Mouse (Mus musculus) neural tube, embryonic 15.5 days (tissue): Measurements from ENCODE around the gene Gnaq. TPM values are rescaled to one million over a fixed set of nuclear protein-coding genes. Genes with fewer than 3 reads are reported as not detected.
"Not testable (repeated sequence)": the region's sequence is repeated elsewhere in the genome, so short reads cannot be mapped to it uniquely, and the experiment has no call there.

ENCODE experiments used
- ATAC-seq: fragments of 200-750 bp; cut with Nextera tagmentation; 2 replicates; pipeline ENCODE4 v1.8.0; 2017; ENCODE audit warnings: mild to moderate bottlenecking, moderate TSS enrichment, moderate library complexity; ENCODE audit not compliant: low FRiP score
- H3K27ac ChIP-seq: fragments of 300-500 bp; sonication (generic); replicated peaks from 2 replicates; pipeline ENCODE4 v1.5.1; 2015; ENCODE audit warnings: mild to moderate bottlenecking, inconsistent platforms
- H3K27me3 ChIP-seq: fragments of 300-500 bp; sonication (generic); replicated peaks from 2 replicates; pipeline ENCODE4 v1.6.1; 2015; ENCODE audit warnings: inconsistent platforms
- H3K36me3 ChIP-seq: fragments of 300-500 bp; sonication (generic); 2 replicates; pipeline ENCODE4 v1.6.1; 2015; ENCODE audit warnings: inconsistent platforms
- H3K4me1 ChIP-seq: fragments of 300-500 bp; sonication (generic); 2 replicates; pipeline ENCODE4 v1.6.1; 2015; ENCODE audit warnings: inconsistent platforms
- H3K4me2 ChIP-seq: fragments of 300-500 bp; sonication (generic); 2 replicates; pipeline ENCODE4 v1.6.1; 2015; ENCODE audit warnings: inconsistent platforms, mild to moderate bottlenecking, moderate library complexity
- H3K4me3 ChIP-seq: fragments of 300-500 bp; sonication (generic); replicated peaks from 2 replicates; pipeline ENCODE4 v1.5.1; 2015; ENCODE audit warnings: mild to moderate bottlenecking, inconsistent platforms
- H3K9ac ChIP-seq: fragments of 300-500 bp; sonication (generic); replicated peaks from 2 replicates; pipeline ENCODE4 v1.6.1; 2015; ENCODE audit warnings: mild to moderate bottlenecking, inconsistent platforms
- H3K9me3 ChIP-seq: fragments of 300-500 bp; sonication (generic); replicated peaks from 2 replicates; pipeline ENCODE4 v1.6.1; 2016; ENCODE audit warnings: inconsistent platforms
- WGBS: fragments of 180-500 bp; shearing (Covaris S2); methylation state at CpG from one replicate; pipeline ENCODE4 v1.1.7; 2015; ENCODE audit warnings: mixed read lengths; 5-methylcytosine and 5-hydroxymethylcytosine counted together
- polyA plus RNA-seq: library from polyadenylated mRNA; unstranded; fragments of >200 nt; fragmentation: Nextera tagmentation; extraction: Ambion mirVana; gene quantifications from 2 replicates; pipeline ENCODE4 v1.2.1, GENCODE M21; 2015

Gnaq gene
- polyA plus RNA-seq, 1 experiment from 2014 or later = 110 TPM

GRCm38 (mm10) chr19:16149094-16149493 lies 16.5 kb downstream of the Gnaq start:
- no peak overlapping the region for H3K4me2 ChIP-seq
- no peaks in the 10 kb centered on the region for H3K9me3 ChIP-seq

GRCm38 (mm10) chr19:16150328-16150727 lies 17.7 kb downstream of the Gnaq start:
- Histone ChIP-seq H3K9ac (no peak overlapping the region), H3K4me2 (no peak overlapping the region), H3K27me3 (no peaks in the 10 kb centered on the region), H3K4me1 (peaks cover 15% of the 10 kb centered on the region), H3K36me3 (no peaks in the 10 kb centered on the region), H3K9me3 (no peaks in the 10 kb centered on the region), H3K27ac (no peak overlapping the region), H3K4me3 (no peak overlapping the region)
- WGBS = 73% methylated on average over 7 of the region's 7 CpGs
- ATAC-seq = peak; percentile 26; the same call in 1 of the 2 replicates

More at GRCm38 (mm10) chr19:16149094-16149493, 16.5 kb downstream of the Gnaq start:
- 97% methylated on average over 1 of the region's 1 CpGs for WGBS
- Histone ChIP-seq H3K4me1 (peaks cover 13% of the 10 kb centered on the region), H3K27me3 (no peaks in the 10 kb centered on the region), H3K4me3 (no peak overlapping the region), H3K36me3 (no peaks in the 10 kb centered on the region), H3K27ac (no peak overlapping the region), H3K9ac (no peak overlapping the region)
- ATAC-seq = no peak

- H3K4me1 ChIP-seq = peaks cover 15% of the 10 kb centered on the region
- no peaks in the 10 kb centered on the region for H3K27me3 ChIP-seq
- ATAC-seq = no peak
- H3K4me2 ChIP-seq = no peak overlapping the region
- H3K9ac ChIP-seq = no peak overlapping the region
- no peaks in the 10 kb centered on the region for H3K9me3 ChIP-seq
- no peaks in the 10 kb centered on the region for H3K36me3 ChIP-seq
- no peak overlapping the region for H3K27ac ChIP-seq
- WGBS = 92% methylated on average over 3 of the region's 3 CpGs
- no peak overlapping the region for H3K4me3 ChIP-seq
Measured at GRCm38 (mm10) chr19:16153851-16154250, 21.2 kb downstream of the Gnaq start.

- Histone ChIP-seq H3K27ac (no peak overlapping the region), H3K27me3 (no peaks in the 10 kb centered on the region), H3K4me1 (peaks cover 15% of the 10 kb centered on the region), H3K36me3 (no peaks in the 10 kb centered on the region), H3K4me2 (no peak overlapping the region), H3K9ac (no peak overlapping the region), H3K9me3 (no peaks in the 10 kb centered on the region), H3K4me3 (no peak overlapping the region)
- ATAC-seq = no peak
Measured at GRCm38 (mm10) chr19:16154480-16154879, 21.8 kb downstream of the Gnaq start.

DNA sequence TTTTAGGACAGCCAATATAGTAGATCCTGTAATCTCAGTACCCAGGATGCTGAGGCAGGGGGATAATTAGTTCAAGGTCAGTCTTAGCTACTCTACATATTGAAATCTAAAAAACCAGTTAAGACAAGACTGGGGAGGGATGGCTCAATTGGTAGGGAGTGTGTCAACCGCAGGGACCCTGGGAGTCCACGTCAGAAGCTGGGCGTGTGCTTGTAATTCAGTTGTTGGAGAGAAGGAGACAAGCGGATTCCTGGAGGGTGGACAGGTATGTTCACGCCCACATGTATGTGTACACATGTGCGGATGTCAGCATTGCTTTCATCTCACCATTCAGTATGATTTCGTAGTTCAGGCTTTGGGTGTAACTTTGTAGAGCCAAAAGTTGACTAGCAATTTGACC lies 24.5 kb downstream of the Gnaq start:
- H3K9ac ChIP-seq = no peak overlapping the region
- no peak overlapping the region for H3K27ac ChIP-seq
- H3K36me3 ChIP-seq = no peaks in the 10 kb centered on the region
- no peak overlapping the region for H3K4me3 ChIP-seq
- ATAC-seq = no peak
- 97% methylated on average over 7 of the region's 7 CpGs for WGBS
- H3K27me3 ChIP-seq = no peaks in the 10 kb centered on the region
- H3K9me3 ChIP-seq = no peaks in the 10 kb centered on the region
- peaks cover 25% of the 10 kb centered on the region for H3K4me1 ChIP-seq
- no peak overlapping the region for H3K4me2 ChIP-seq

- Histone ChIP-seq H3K36me3 (no peaks in the 10 kb centered on the region), H3K9ac (no peak overlapping the region), H3K27ac (no peak overlapping the region), H3K4me2 (no peak overlapping the region), H3K4me3 (no peak overlapping the region), H3K27me3 (no peaks in the 10 kb centered on the region), H3K4me1 (peaks cover 27% of the 10 kb centered on the region), H3K9me3 (no peaks in the 10 kb centered on the region)
- WGBS = 47% methylated on average over 2 of the region's 2 CpGs
- no peak for ATAC-seq
Measured at GRCm38 (mm10) chr19:16160759-16161158, 28.1 kb downstream of the Gnaq start.

DNA sequence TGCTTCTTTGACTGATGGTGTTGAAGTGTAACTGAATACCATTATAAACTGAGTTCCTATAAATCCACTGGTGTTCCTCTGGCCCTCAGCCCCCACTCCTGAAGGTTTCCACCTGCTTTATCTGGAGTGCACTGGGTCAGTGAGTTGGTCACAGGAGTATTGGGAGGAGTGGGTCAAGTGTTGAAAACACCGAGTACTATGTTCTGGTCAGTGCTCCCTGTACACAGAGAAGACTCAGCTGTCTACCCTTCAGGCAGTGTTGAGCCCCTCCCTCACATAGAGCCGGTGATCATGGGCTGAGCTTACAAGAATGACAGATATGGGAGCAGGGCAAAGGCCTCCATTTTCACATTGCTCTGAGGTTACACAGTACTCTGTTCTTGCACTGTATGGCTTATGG lies 28.6 kb downstream of the Gnaq start:
- Histone ChIP-seq H3K9me3 (no peaks in the 10 kb centered on the region), H3K36me3 (no peaks in the 10 kb centered on the region), H3K4me1 (peaks cover 27% of the 10 kb centered on the region), H3K9ac (no peak overlapping the region), H3K27ac (no peak overlapping the region), H3K27me3 (no peaks in the 10 kb centered on the region), H3K4me2 (no peak overlapping the region), H3K4me3 (no peak overlapping the region)
- 62% methylated on average over 2 of the region's 2 CpGs for WGBS
- ATAC-seq = no peak

DNA sequence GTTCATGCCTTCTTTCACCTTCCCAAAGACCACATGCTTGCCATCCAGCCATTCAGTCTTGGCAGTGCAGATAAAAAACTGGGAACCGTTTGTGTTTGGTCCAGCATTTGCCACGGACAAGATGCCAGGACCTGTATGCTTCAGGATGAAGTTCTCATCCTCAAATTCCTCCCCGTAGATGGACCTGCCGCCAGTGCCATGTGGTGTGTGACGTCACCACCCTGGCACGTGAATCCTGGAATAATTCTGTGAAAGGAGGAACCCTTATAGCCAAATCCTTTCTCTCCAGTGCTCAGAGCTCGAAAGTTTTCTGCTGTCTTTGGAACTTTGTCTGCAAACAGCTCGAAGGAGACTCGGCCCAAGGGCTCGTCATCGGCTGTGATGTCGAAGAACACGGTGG lies 31.8 kb downstream of the Gnaq start:
- H3K4me1 ChIP-seq = peaks cover 48% of the 10 kb centered on the region
- not testable (repeated sequence) for H3K9me3 ChIP-seq, H3K36me3 ChIP-seq, H3K4me2 ChIP-seq, H3K9ac ChIP-seq, H3K4me3 ChIP-seq, ATAC-seq, H3K27me3 ChIP-seq, H3K27ac ChIP-seq
- 92% methylated on average over 13 of the region's 13 CpGs for WGBS

- ATAC-seq = no peak
- Histone ChIP-seq H3K9ac (no peak overlapping the region), H3K27ac (no peak overlapping the region), H3K4me1 (peaks cover 30% of the 10 kb centered on the region), H3K27me3 (no peaks in the 10 kb centered on the region), H3K4me2 (no peak overlapping the region), H3K4me3 (no peak overlapping the region), H3K36me3 (no peaks in the 10 kb centered on the region), H3K9me3 (no peaks in the 10 kb centered on the region)
- WGBS = 78% methylated on average over 4 of the region's 4 CpGs
Measured at GRCm38 (mm10) chr19:16167185-16167584, 34.6 kb downstream of the Gnaq start.

- WGBS = 14% methylated on average over 4 of the region's 4 CpGs
- no peak overlapping the region; the same call in 1 of the 2 replicates for H3K9ac ChIP-seq
- peak overlapping the region; percentile 11; the same call in 1 of the 2 replicates for H3K4me2 ChIP-seq
- H3K36me3 ChIP-seq = no peaks in the 10 kb centered on the region
- no peak overlapping the region for H3K4me3 ChIP-seq
- H3K27me3 ChIP-seq = no peaks in the 10 kb centered on the region
- H3K4me1 ChIP-seq = peaks cover 35% of the 10 kb centered on the region
- peak overlapping the region; percentile 62 for H3K27ac ChIP-seq
- ATAC-seq = 0 out of 2 replicates have a peak, but pooled peaks have one; percentile 29
- no peaks in the 10 kb centered on the region for H3K9me3 ChIP-seq
Measured at GRCm38 (mm10) chr19:16168192-16168591, 35.6 kb downstream of the Gnaq start.

DNA sequence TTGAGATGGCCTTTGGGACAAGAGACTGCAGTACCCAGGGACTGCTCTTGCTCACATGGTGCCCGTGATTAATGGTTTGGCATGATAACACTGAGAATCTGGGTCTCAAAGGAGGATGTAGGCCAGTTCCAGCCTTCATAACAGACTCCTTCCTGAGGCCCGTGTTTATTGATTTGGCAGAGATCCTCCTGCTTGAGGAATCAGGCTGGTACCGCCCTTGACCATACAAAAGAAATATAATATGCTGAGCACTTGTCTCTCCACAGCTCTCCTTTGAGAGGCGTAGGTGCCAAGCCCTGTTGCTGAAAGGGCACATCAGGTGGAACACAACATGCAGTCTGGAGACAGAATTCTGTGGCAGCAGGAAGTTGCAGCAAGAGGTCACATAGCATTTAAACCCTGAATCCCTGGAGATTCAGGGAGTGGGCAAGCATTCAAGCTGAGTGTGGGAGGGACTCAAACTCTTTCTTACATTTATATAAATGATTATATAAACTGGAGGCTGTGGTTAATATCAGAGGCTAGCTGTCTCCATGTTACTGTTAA lies 36.1 kb downstream of the Gnaq start:
- Histone ChIP-seq H3K36me3 (no peaks in the 10 kb centered on the region), H3K4me2 (no peak overlapping the region), H3K27ac (peak overlapping the region; percentile 62), H3K4me3 (no peak overlapping the region), H3K9me3 (no peaks in the 10 kb centered on the region), H3K4me1 (peaks cover 38% of the 10 kb centered on the region), H3K9ac (no peak overlapping the region; the same call in 1 of the 2 replicates), H3K27me3 (no peaks in the 10 kb centered on the region)
- WGBS = 12% methylated on average over 4 of the region's 4 CpGs
- peak; percentile 20; the same call in 1 of the 2 replicates for ATAC-seq

DNA sequence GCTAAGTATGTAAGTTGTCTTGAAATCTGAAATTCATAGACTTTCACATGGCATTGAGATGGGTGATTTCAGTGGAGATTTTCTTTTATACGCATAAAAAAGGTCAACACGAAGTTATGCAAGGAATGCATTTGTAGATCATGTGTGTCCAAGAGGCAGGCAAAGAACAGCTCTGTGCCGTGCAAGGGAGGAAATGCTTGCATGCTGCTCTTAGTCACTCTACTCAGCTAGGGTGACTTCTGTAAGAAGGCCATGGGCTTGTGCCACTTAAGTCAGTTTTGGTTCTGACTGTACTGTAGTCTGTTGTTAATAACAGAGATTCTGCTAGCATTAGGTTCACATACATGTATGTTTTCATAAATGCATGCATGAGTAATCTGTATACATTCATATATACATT lies 38.1 kb downstream of the Gnaq start:
- Histone ChIP-seq H3K9me3 (no peaks in the 10 kb centered on the region), H3K4me2 (no peak overlapping the region), H3K9ac (no peak overlapping the region), H3K27ac (no peak overlapping the region), H3K4me3 (no peak overlapping the region), H3K4me1 (peaks cover 35% of the 10 kb centered on the region), H3K27me3 (no peaks in the 10 kb centered on the region), H3K36me3 (no peaks in the 10 kb centered on the region)
- no peak for ATAC-seq
- WGBS = 78% methylated on average over 3 of the region's 3 CpGs
